Mouse (Mus musculus): Measurements from ENCODE around the gene Spn.

DNA sequence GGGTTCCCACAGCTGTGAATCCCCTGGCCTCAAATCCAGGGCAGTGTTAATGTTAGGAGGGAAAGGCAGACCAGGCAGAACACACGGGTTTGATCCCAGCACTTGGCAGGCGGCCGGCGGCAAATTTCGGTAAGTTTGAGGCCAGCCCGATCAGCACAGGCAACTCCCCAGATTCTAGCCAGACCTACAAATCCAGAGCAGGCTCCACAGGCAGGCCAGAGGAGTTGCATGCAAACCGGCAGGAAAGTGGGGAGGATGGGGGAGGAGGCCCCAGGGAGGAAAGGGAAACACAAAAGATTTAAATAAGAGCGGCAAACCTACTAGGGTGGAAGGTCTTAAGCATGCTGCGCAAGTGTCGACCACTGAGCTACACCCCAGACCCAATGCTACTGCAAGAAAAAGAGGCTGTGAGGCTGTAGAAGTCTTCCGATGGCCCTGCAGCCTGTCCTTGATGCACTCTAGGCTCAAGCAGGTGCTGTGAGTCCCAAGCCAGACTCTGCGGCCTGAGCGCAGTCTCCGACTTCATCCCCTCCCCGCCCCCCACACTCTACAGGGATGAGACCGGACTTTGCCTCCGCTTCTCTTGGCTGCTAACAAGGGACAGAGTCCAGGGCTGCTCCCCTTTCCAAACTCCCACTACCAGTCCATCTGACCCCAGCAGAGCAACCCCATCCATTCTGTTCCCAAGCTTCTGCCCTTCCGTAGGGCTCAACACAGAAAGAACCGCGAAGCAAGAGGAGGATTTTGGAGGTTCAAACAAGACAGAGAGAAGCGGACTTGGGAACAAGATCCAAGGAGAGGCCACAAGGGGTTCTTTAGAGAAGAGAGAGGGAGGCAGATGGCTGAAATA, 16.3 kb downstream of the Spn start:
- TF ChIP-seq CTCF (IDR thresholded peaks at IDR 0.05; ENCODE audit: insufficient read depth, low read length) (no peak), POLR2A (IDR thresholded peaks at IDR 0.05; ENCODE audit: borderline replicate concordance, extremely low read depth, low read depth, low read length) (no peak)
